Mouse (Mus musculus) brain, embryonic 18.5 days (tissue): ENCODE measurements around the gene Lats1.

Source experiments
- DNase-seq: peaks from one replicate; pipeline ENCODE4 v3.0.0-alpha.2; 2012; ENCODE audit warnings: low read depth, low spot score

The Lats1 gene

DNA sequence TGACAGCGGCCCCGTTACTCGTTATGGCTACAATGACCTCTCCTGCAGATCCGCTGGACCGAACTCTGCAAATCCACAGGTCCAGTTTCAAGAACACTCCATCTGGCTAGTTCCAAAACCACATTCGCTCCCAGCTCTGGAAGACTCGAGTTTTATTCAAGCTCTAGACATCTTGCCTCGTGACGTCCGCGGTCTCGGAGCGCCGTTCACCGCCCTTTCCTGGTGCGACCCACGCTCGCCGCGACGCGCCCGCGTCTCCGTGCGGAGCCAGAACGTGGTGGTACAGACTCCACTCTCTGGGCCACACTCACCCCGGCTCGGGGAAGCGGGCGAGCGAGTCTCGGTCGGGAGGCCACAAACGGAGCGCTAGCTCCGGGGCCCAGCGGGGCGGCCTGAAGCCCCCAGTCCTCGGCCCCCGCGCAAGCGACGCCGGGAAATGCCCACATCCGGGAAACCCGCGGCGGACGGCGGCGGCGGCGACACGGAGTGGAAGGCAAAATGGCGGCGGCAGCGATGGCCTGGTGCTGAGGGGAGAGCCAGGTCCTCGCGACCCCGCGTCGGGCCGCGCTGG is at the start of gene Lats1, which contains the start of gene Pcmt1:
Gene Lats1 (plus strand): TSS at position 484 of the 571 bp plus-strand sequence.
Gene Pcmt1 (minus strand): TSS at position 406 of the 571 bp plus-strand sequence.
- peak; percentile 64 for DNase-seq

DNA sequence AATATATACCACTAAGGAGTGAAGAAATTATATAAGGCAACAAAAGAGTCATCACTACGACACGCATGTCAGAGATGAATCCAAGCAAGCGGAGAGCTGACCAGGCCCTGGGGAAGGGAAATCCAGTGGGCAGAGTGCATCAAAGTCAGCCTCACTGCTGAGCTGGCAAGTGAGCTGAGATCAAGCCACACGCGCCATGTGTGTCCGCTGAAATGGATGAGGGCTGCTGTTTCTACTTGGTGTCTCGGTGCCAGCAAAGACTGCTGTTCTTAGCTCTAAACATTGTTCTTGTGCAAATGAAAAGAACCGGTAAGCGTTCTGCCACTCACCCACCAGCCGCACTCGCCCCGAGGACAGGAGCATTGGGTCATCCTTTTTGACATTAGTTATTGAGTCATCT is 40.6 kb upstream of the Lats1 start:
- DNase-seq, result no peak

DNA sequence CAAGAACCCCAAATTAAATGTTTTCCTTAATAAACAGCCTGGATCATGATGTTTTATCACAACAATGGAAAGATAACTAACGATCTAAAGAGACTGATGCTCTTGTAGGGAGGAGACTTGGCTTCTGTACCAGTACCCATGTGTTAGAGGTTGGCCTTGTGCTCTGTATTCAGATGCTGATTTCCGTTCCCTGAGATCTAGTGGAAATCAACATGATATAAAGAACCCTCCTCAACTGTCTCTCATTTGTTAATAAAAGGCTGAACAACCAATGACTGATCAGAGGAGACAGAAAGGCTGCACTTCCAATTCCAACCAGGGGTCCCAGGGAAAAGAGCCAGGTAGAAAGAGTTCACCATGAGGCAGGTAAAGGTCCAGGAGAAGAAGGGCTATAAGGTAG is 35.1 kb upstream of the Lats1 start:
- no peak for DNase-seq

DNA sequence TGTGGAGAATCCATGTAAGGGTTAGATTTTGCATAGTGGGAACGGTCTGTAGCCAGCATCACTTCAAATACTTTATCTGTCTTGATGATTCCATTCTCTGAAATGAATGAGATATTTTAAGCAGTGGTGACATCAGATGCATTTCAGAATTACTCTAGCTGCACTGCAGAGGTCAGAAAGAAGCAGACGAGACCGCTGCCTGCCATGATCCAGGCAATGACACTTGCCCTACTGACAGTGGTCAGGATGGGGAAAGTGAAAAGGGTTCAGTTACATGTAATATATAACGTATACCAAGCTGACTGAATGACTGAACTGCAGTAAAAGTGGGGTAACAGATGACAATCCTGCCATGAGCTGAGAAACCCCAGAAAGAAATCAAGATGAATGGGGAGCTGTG is 32.0 kb upstream of the Lats1 start:
- DNase-seq, result no peak

DNA sequence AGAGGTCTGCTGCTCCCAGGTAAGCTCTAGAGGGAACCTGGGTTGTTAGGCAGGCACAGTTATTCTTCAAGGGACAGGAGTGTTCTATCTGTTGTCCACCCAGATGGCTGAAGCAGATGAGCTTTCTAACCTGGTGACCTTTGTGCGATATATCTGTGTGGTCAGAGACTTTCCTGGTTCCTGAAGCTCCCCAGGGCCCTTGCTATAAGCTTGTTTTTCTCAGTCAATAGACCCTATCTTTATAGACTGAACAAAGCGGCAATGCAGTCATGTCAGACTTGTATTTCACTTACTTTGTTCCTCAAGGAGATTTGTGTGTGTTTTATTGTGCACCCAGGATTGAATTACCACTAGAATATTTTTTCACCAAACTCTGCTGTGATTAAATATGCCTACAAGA is 30.0 kb upstream of the Lats1 start:
- DNase-seq, result no peak

DNA sequence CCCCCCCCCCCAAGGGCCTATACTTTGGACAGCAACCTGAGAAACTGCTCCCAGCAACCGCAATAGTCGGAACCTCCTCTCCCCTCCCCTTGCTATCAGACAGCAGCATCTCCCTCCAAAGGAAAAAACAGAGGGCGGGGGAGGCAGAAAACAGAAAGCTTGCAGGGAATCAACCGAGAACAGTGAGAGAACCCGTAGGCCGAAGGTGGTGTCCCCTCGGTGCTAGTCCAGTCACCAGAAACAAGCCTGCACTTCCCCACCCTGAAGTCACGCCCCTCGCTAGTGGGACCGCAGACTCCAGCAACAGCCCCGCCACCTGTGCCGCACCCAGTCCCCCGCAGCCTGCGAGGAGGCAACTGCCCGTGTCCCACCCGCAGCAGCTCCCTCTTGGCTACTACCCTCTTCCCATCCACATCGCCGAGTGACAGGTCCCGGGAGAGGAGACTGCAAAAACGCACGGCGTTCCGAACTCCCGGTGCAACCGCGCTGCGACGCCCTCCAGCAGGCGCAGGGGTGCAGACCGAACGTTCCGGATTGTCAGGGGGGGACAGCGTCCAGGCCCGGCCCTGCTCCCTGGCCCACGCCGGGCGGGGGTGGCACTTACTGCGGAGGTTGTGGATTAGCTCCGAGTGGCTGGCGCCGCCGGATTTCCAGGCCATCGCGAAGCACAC is 18.4 kb upstream of the Lats1 start:
- DNase-seq, result no peak

DNA sequence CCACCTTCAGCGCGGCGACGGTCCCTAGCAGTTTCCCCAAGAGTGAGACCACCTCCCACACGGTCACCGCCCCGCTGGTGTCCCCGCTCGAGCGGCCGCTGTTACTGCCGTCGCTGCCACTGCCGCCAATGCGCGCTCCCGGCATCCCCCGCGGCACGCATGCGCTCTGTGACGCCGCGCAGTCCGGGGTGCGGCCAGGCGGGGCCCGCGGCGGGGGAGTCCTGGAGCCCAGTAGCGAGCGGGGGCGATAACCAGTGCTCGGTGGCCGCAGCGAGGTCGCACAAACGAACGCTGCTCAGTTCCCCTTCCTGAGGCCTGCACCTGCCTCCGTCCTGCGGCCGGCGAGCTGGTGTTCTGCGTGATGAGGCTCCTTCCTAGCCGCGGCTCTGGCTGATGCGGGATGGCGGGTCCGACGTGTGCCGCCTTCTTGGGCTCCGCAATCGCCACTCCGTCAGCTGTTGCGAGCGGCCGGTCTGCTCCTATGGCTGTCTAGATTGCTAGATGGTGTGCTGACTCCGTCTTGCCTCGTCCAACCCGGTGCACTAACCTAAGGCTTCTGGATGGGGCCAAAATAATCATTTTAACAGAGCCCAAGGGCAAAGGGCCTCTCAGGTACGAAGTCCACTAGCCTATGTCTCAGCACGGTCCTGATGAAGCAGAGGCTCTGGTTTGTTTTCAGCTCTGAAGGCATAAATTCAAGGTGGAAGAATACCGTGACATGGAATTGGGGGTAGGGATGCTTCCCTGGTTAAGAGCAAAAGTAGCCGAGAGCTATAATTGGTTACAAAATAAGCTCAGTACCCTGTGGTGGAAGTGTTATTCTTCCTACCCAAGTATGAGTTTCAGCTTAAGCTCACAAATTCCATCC is 17.6 kb upstream of the Lats1 start:
- DNase-seq, result peak; percentile 73

DNA sequence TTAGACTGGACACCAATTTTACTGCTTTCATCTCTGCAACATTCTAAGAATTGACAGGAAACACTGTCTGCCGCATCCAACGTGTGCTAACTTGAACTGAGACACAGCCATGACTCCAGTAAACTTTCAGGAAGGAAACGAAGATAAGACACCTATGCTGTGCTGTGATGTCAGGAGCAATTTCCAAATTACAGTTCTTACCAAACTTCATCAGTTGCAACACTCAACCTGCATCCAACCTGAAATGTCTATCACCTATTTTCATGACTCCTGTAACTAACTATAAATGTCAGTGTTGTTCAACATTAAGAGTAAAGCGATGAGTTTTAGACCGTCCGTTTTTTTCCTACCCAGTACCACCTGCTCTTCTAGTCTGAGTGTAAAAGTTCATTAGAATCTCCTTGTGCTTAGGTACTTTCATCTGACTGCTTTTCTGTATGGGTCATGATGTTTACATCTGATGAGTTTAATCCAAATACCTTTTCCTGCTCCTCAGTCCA is 16.9 kb upstream of the Lats1 start:
- no peak for DNase-seq

DNA sequence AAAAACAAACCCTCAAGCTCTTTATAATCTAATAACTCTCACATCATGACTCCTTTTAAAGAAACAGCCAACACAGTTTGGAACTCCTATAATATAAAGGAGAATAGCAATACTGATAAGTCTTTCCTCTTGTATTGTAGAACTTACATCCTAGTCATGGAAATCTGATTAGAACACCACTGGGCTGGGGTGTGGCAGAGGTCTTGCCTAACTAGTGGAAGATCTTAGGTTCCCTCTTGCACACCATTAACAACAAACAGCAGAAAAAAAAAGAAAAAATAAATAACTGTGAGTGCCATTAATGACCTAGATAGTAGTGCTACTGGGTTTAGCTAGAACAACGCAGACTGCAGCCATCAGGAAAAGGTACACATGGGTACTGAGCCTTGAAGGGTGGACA is 16.1 kb upstream of the Lats1 start:
- no peak for DNase-seq

DNA sequence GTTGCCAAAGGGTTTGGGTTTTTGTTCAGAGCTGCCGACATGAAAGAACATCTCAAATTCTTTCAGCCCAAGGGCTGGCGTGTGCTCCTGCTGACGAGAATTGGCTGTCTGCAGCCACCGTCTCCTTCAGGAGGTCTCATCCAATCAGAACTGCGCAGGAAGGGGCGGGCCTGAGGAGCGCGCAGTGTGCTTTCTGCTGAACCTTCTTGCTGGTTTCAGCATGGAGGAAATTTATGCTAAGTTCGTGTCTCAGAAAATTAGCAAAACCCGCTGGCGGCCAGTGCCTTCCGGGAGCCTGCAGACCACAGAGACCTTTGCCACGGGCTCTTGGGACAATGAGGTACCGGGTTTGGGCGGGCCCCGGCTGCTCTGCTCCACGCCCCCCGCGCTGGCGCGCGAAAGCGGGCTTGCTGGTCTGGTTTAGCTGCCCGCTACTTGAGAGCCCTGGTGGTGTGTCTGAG is 13.6 kb upstream of the Lats1 start, which contains the start of gene Nup43:
Gene Nup43 (plus strand): TSS at position 162 of the 461 bp plus-strand sequence.
- DNase-seq, result peak; percentile 87

DNA sequence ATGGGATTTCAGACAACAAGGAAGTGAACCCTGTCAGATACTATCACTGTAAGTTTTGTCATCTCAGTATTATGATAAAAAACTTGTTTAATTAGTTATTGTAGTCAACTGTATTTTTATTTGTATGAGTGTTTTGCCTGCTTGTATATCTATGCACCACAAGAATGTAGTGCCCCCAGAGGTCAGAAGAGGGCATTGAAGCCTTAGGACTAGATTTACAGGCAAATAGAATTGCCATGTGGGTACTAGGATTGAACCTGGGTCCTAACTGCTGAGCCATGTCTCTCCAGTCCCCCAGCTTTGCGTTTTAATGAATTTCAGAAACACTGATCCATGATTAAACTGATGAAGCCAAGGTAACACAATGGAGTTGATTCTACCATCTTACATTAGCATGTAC is 7.3 kb upstream of the Lats1 start:
- DNase-seq, result no peak

DNA sequence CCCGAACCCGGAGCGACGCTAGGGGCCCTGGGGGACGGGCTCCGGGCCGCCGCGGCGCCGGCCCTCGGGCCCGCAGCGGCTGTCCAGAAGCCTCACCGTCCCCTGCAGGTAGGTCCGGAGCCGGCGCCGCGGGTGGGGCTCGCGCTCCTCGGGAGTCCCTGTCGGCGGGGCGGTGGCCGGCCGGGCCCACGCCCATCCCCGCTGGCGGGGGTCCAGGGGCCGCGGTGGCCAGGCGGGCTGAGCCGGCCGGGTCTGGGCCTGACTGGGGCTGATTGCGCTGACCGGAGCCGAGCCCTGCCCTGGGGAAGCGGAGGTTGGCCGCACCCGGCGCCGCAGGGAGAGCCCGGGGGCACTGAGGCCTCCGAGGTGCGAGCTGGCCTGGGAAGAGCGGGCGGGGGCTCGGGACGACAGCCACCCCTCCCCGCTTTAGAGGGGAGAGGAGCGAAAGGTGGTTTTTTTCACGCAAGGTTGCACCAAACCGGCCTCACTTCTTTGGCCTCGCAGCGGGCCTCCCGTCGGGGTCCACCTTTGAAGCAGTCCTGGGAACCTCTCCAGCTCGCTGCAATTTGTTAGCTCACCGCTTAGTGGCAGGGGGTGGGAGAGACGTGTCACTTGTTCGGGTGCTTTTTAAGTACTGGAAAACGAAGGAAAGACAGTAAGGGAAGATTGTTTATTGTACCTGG is 470 bp downstream of the Lats1 start:
- DNase-seq, result no peak

DNA sequence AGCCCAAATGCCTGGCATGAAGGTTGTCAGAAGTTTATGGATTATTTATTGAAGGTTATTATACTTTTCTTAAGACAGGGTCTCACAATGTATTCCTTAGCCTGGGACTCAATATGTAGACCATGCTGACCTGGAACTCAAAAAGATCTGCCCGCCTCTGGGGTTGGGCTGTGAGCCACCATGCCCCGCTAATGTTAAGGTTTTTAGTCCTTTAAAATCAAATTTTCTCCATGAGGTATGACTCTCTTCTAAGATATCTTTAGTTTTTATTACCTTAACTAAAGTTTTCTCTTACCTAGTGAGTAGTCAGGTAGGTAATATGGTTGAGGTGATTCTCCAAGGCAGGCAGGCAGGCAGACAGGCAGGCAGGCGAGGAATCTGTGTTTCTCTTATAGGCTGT is 1.2 kb downstream of the Lats1 start:
- no peak for DNase-seq

DNA sequence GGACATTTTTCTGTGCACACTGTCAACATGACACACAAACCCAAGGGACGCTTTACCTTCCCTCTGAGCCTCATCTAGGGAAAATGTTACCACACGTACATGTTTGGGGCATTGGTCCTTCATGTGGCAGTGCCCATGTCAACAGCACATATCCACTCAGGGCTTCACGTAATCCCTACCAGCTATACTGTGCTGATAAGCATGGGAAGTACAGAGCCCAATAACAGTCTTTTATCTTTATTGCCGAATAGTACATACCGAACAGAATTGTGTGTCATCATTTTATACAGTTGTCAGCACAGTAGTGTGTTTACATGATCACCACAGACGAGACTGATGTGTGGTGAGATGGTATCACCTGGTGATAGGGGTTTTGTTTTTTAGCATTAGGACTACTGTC is 5.9 kb downstream of the Lats1 start:
- no peak for DNase-seq

DNA sequence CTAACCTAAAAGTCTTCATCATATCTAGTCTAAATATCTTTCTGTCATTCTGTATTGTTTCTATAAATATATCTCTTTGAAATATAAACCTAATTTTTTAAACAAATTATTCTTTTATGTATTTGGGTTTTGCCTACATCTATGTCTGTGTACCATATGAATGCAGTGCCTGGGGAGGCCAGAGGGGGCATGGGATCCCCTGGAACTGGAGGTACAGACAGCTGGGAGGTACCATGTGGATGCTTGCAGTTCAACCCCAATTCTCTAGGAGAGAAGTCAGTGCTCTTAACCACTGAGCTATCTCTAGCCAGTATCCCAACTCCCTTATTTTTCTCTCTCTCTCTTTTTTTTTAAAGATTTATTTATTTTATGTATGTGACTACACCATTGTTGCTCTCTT is 14.3 kb downstream of the Lats1 start:
- DNase-seq, result no peak

DNA sequence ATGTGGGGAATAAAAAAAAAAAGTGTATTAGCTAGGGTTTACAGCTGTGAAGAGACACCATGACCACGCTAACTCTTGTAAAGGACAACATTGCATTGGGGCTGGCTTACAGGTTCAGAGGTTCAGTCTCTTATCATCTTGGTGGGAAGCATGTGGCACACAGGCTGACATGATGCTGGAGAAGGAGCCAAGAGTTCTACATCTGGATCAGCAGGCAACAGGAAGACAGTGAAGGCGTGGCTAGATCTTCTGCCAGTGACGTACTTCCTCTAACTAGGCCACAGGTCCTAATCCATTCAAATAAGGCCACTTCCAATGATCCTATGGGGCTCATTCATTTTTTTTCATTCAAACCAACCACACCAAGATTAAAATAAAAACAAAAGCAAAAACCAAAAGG is 19.1 kb downstream of the Lats1 start:
- no peak for DNase-seq

DNA sequence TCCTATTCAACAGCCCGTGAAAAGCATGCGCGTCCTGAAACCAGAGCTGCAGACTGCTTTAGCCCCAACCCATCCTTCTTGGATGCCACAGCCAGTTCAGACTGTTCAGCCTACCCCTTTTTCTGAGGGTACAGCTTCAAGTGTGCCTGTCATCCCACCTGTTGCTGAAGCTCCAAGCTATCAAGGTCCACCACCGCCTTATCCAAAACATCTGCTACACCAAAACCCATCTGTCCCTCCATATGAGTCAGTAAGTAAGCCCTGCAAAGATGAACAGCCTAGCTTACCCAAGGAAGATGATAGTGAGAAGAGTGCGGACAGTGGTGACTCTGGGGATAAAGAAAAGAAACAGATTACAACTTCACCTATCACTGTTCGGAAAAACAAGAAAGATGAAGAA is 21.6 kb downstream of the Lats1 start:
- DNase-seq, result no peak

DNA sequence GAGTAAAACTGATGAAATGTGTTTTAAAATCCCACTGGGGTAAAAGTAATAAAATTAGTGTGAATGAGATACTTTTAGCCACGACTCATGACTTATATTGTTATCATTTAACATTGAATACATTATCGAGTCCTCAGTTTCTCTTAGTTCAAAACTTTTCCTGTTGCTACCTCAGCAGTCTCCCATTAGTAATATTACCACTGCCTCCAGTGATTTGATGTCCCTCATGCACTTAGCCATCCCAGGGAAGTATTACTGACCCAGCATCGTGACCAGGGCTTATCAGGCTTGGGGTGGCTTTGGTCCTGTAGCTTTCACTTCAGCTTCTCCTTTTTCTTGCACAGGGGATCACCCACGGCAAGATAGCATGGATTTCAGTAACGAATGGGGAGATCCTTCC is 29.1 kb downstream of the Lats1 start:
- DNase-seq, result no peak

DNA sequence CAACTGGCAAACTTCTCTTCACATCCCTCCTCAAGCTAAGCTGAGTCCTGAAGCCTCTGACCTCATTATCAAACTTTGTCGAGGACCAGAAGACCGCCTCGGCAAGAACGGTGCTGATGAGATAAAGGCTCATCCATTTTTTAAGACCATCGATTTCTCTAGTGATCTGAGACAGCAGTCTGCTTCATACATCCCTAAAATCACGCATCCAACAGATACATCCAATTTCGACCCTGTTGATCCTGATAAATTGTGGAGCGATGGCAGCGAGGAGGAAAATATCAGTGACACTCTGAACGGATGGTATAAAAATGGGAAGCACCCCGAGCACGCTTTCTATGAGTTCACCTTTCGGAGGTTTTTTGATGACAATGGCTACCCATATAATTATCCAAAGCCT is 31.5 kb downstream of the Lats1 start:
- no peak for DNase-seq

DNA sequence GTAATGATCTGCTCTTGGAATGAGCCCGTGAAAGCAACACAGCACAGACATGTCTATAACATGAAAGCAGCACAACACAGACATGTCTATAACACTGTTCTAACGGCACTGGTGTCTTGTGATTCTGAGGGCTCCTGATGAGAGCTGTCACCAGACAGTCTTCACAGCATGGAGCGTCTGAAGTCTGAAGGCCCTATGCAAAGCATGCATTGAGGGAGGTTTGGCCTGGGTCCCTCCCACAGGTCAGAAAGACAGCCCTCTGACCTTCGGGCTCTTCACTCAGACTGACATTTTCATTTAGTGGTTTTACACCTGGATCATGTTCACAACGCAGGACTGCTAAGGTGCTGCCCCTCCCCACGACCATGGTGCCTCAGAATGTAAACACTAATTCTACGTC is 34.0 kb downstream of the Lats1 start:
- no peak for DNase-seq

DNA sequence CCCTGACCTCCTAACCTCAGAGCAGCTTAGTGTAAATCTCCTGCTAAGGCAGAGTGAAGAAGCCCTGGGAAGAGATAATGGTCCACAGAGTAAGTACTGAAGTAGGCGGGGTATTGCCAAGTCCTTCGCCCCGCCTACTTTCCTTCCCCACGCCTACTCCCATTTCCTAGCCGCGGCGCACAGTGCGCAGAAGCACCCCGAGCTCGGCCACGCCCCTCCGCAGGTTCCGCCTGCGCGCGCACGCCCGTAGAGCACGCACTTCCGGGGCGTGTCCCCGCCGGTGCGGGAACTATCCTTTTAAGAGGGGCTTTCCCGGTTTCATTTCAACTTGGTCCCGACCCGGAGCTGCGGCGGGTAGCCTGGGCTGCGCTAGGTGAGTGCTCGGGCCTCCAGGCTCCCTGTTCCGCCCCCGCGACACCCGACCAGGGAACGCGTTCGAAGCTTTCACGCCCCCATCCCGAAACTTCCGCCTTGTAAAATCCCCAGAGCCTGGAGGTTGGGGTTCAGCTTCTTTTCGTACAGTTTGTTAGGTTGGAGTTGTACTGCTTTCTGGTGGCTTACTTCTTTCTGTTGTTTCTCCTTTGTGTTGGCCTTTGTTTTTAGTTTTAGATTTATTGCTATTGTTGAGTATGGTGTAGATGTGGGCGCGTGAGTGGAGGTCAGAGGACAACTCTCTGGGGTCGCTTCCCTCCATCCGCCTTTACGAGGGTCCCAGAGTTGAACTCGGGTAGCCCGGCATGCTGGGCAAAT is 44.9 kb downstream of the Lats1 start, which contains the start of gene Katna1:
Gene Katna1 (plus strand): TSS at position 250 of the 750 bp plus-strand sequence.
- peak; percentile 75 for DNase-seq
